Mouse (Mus musculus): ENCODE measurements around the gene Olfr370. TPM values are rescaled to one million over a fixed set of nuclear protein-coding genes. Genes with fewer than 3 reads are reported as not detected.

The Olfr370 gene
- total and polyA plus RNA-seq, 2 experiments from 2014 or later, result not detected

GRCm38 (mm10) chr8:83582226-83582625 lies 46.6 kb downstream of the Olfr370 start:
- peaks cover 28% of the 10 kb centered on the region for H3K4me1 ChIP-seq (ENCODE audit: control insufficient read depth, insufficient read depth)
- no peak overlapping the region for H3K4me3 ChIP-seq (ENCODE audit: low read depth, low read length)
- H3K36me3 ChIP-seq (replicated peaks; ENCODE audit: control insufficient read depth, insufficient read depth, low read length), result peaks cover 25% of the 10 kb centered on the region
- H3K9ac ChIP-seq (replicated peaks; ENCODE audit: low read depth, low read length), result no peak overlapping the region
- no peak overlapping the region for H3K27ac ChIP-seq (ENCODE audit: low read depth)
- H3K4me2 ChIP-seq (ENCODE audit: low read depth, low read length), result no peak overlapping the region
- TF ChIP-seq EP300 (IDR thresholded peaks at IDR 0.05; ENCODE audit: low read depth) (no peak), CTCF (IDR thresholded peaks at IDR 0.05; ENCODE audit: low read depth) (no peak)
- no peaks in the 10 kb centered on the region for H3K9me3 ChIP-seq (replicated peaks; ENCODE audit: control insufficient read depth, low read length)
- DNase-seq (ENCODE audit: low spot score) (no peak), ATAC-seq (ENCODE audit: insufficient read depth, low read depth) (no peak)
- 73% methylated on average over 8 of the region's 8 CpGs for WGBS
- H3K27me3 ChIP-seq (ENCODE audit: control insufficient read depth, insufficient read depth, low read length), result no peaks in the 10 kb centered on the region

GRCm38 (mm10) chr8:83583236-83583635 lies 47.7 kb downstream of the Olfr370 start:
- DNase-seq (ENCODE audit: low spot score), result no peak
- H3K4me1 ChIP-seq (ENCODE audit: control insufficient read depth, insufficient read depth), result peaks cover 22% of the 10 kb centered on the region
- no peak overlapping the region for H3K4me2 ChIP-seq (ENCODE audit: low read depth, low read length)
- TF ChIP-seq EP300 (IDR thresholded peaks at IDR 0.05; ENCODE audit: low read depth), result no peak
- H3K27me3 ChIP-seq (ENCODE audit: control insufficient read depth, insufficient read depth, low read length), result no peaks in the 10 kb centered on the region
- no peak overlapping the region for H3K27ac ChIP-seq (ENCODE audit: low read depth)
- no peak for ATAC-seq (ENCODE audit: insufficient read depth, low read depth)
- peaks cover 25% of the 10 kb centered on the region for H3K36me3 ChIP-seq (replicated peaks; ENCODE audit: control insufficient read depth, insufficient read depth, low read length)
- H3K9ac ChIP-seq (replicated peaks; ENCODE audit: low read depth, low read length), result no peak overlapping the region
- no peak overlapping the region for H3K4me3 ChIP-seq (ENCODE audit: low read depth, low read length)
- H3K9me3 ChIP-seq (replicated peaks; ENCODE audit: control insufficient read depth, low read length), result no peaks in the 10 kb centered on the region
- WGBS, result 88% methylated on average over 15 of the region's 15 CpGs

- Histone ChIP-seq H3K4me1 (ENCODE audit: control insufficient read depth, insufficient read depth) (0 out of 2 replicates have a peak, but pooled peaks cover 9% of the 10 kb centered on the region), H3K36me3 (replicated peaks; ENCODE audit: control insufficient read depth, insufficient read depth, low read length) (peaks cover 29% of the 10 kb centered on the region), H3K4me3 (ENCODE audit: low read depth, low read length) (no peak overlapping the region), H3K9me3 (replicated peaks; ENCODE audit: control insufficient read depth, low read length) (no peaks in the 10 kb centered on the region), H3K4me2 (ENCODE audit: low read depth, low read length) (no peak overlapping the region), H3K9ac (replicated peaks; ENCODE audit: low read depth, low read length) (no peak overlapping the region), H3K27me3 (ENCODE audit: control insufficient read depth, insufficient read depth, low read length) (no peaks in the 10 kb centered on the region), H3K27ac (ENCODE audit: low read depth) (no peak overlapping the region)
- no peak for ATAC-seq (ENCODE audit: insufficient read depth, low read depth)
- TF ChIP-seq CTCF (IDR thresholded peaks at IDR 0.05; ENCODE audit: low read depth) (no peak), EP300 (IDR thresholded peaks at IDR 0.05; ENCODE audit: low read depth) (no peak)
- DNase-seq (ENCODE audit: low spot score), result no peak
- 79% methylated on average over 1 of the region's 1 CpGs for WGBS
Measured at GRCm38 (mm10) chr8:83584771-83585170, 49.2 kb downstream of the Olfr370 start.

- no peak for DNase-seq (ENCODE audit: low spot score)
- 0 out of 2 replicates have a peak, but pooled peaks cover 9% of the 10 kb centered on the region for H3K4me1 ChIP-seq (ENCODE audit: control insufficient read depth, insufficient read depth)
- H3K4me2 ChIP-seq (ENCODE audit: low read depth, low read length), result no peak overlapping the region
- H3K4me3 ChIP-seq (ENCODE audit: low read depth, low read length), result no peak overlapping the region
- no peaks in the 10 kb centered on the region for H3K27me3 ChIP-seq (ENCODE audit: control insufficient read depth, insufficient read depth, low read length)
- no peaks in the 10 kb centered on the region for H3K9me3 ChIP-seq (replicated peaks; ENCODE audit: control insufficient read depth, low read length)
- TF ChIP-seq CTCF (IDR thresholded peaks at IDR 0.05; ENCODE audit: low read depth), result no peak
- no peak for TF ChIP-seq EP300 (IDR thresholded peaks at IDR 0.05; ENCODE audit: low read depth)
- H3K9ac ChIP-seq (replicated peaks; ENCODE audit: low read depth, low read length), result no peak overlapping the region
- ATAC-seq (ENCODE audit: insufficient read depth, low read depth), result no peak
- no peak overlapping the region for H3K27ac ChIP-seq (ENCODE audit: low read depth)
- H3K36me3 ChIP-seq (replicated peaks; ENCODE audit: control insufficient read depth, insufficient read depth, low read length), result peaks cover 33% of the 10 kb centered on the region
- WGBS, result 52% methylated on average over 3 of the region's 3 CpGs
Measured at GRCm38 (mm10) chr8:83585333-83585732, 49.8 kb downstream of the Olfr370 start.

- no peak overlapping the region for H3K27ac ChIP-seq (ENCODE audit: low read depth)
- no peaks in the 10 kb centered on the region for H3K27me3 ChIP-seq (ENCODE audit: control insufficient read depth, insufficient read depth, low read length)
- peaks cover 33% of the 10 kb centered on the region for H3K36me3 ChIP-seq (replicated peaks; ENCODE audit: control insufficient read depth, insufficient read depth, low read length)
- TF ChIP-seq EP300 (IDR thresholded peaks at IDR 0.05; ENCODE audit: low read depth) (no peak), CTCF (IDR thresholded peaks at IDR 0.05; ENCODE audit: low read depth) (no peak)
- no peak overlapping the region for H3K4me2 ChIP-seq (ENCODE audit: low read depth, low read length)
- H3K9ac ChIP-seq (replicated peaks; ENCODE audit: low read depth, low read length), result no peak overlapping the region
- whole genome bisulfite sequencing, result 58% methylated on average over 6 of the region's 6 CpGs
- DNase-seq (ENCODE audit: low spot score) (no peak), ATAC-seq (ENCODE audit: insufficient read depth, low read depth) (no peak)
- H3K4me1 ChIP-seq (ENCODE audit: control insufficient read depth, insufficient read depth), result peaks cover 4% of the 10 kb centered on the region; the same call in 1 of the 2 replicates
- no peaks in the 10 kb centered on the region for H3K9me3 ChIP-seq (replicated peaks; ENCODE audit: control insufficient read depth, low read length)
- H3K4me3 ChIP-seq (ENCODE audit: low read depth, low read length), result no peak overlapping the region
Measured at GRCm38 (mm10) chr8:83587644-83588043, 52.1 kb downstream of the Olfr370 start.

GRCm38 (mm10) chr8:83588886-83589285 lies 53.3 kb downstream of the Olfr370 start:
- DNase-seq (ENCODE audit: low spot score) (no peak), ATAC-seq (ENCODE audit: insufficient read depth, low read depth) (no peak)
- Histone ChIP-seq H3K9ac (replicated peaks; ENCODE audit: low read depth, low read length) (no peak overlapping the region), H3K4me1 (ENCODE audit: control insufficient read depth, insufficient read depth) (peaks cover 11% of the 10 kb centered on the region; the same call in 1 of the 2 replicates), H3K27me3 (ENCODE audit: control insufficient read depth, insufficient read depth, low read length) (no peaks in the 10 kb centered on the region), H3K4me2 (ENCODE audit: low read depth, low read length) (no peak overlapping the region), H3K27ac (ENCODE audit: low read depth) (no peak overlapping the region), H3K36me3 (replicated peaks; ENCODE audit: control insufficient read depth, insufficient read depth, low read length) (peaks cover 23% of the 10 kb centered on the region), H3K9me3 (replicated peaks; ENCODE audit: control insufficient read depth, low read length) (no peaks in the 10 kb centered on the region), H3K4me3 (ENCODE audit: low read depth, low read length) (no peak overlapping the region)
- 92% methylated on average over 5 of the region's 5 CpGs for WGBS
- TF ChIP-seq EP300 (IDR thresholded peaks at IDR 0.05; ENCODE audit: low read depth) (no peak), CTCF (IDR thresholded peaks at IDR 0.05; ENCODE audit: low read depth) (no peak)

Data from heart, postnatal 0 days (tissue).